In the genomic region with DNA sequence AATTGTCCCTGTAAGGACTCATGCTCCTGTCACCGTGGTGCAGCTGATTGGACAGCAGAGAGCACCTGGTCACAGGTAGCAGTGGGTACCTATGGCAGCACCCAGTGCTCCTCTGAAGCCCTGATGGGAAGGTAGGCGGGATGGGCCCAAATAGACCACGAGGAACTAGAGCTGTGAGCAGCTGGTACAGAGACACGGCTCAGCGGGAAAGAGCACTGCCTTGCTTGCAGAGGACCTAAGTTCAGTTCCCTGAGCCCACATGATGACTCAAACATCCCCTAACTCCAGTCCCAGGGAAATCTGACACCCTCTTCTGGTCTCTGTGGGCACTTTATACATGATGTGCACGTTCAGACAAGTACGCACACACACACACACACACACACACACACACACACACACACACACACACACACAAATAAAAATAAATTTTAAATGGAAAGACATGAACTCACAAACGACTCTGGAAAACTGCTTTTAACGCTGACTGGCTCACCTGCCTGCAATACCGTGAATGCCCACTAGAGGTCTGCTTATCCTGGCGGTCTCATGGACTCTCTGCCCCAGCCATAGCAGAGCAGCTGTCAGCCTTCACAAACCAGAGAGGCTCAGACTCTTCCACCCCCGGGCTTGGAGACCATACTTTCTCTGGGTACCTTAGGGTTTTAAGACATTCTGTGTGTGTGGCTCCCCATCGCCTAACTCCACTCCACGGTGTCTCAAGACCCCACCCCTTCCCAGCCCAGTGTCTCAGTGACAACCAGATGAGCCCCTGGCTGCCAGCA, we compare ENCODE assay signal across 8 mouse cellular contexts. TPM values are rescaled to one million over a fixed set of nuclear protein-coding genes. Genes with fewer than 3 reads are reported as not detected.
A peak's percentile ranks its signal among the peaks of the same experiment; 100 is the strongest.
DNase-seq lines count a peak whose midpoint lies in the region; ATAC-seq and TF ChIP-seq lines count a peak whose summit lies in the region.

No protein-coding gene starts in this region.

- ATAC-seq in heart, embryonic 12.5 days (ENCODE audit: insufficient number of reproducible peaks, low FRiP score), result no peak

- 22% methylated on average over 14 of the region's 14 CpGs for WGBS in heart, embryonic 12.5 days
- 17% methylated on average over 14 of the region's 14 CpGs for WGBS in lung, adult 2 months

- no peaks in the 10 kb centered on the region for H3K36me3 ChIP-seq in heart, embryonic 12.5 days

- DNase-seq in CD4-positive helper T cell, adult 2 months (ENCODE audit: low read depth, low spot score), result peak; percentile 71
- DNase-seq in adrenal gland, postnatal 4 days (ENCODE audit: low spot score in 2 of 2), result peak; percentile 52 to 70
- peak; percentile 86 to 94 for DNase-seq in kidney, postnatal 25 days
- peak; percentile 79 for DNase-seq in lung, adult 2 months
- peak; percentile 41 for DNase-seq in ovary, adult 18-20 months (ENCODE audit: low spot score)
- peak; percentile 26 to 31 for DNase-seq in thymus, adult 18-20 months

- no peaks in the 10 kb centered on the region for H3K27me3 ChIP-seq in heart, embryonic 12.5 days (replicated peaks)

- H3K27ac ChIP-seq in embryonic fibroblast, embryonic 13.5 days (ENCODE audit: insufficient read depth, low read length), result peak overlapping the region; percentile 32; the same call in 1 of the 2 replicates
- peak overlapping the region; percentile 72 for H3K27ac ChIP-seq in heart, embryonic 12.5 days (ENCODE audit: poor library complexity, severe bottlenecking)

- no peak overlapping the region for H3K4me3 ChIP-seq in embryonic fibroblast, embryonic 13.5 days (ENCODE audit: insufficient read depth, low read length)
- H3K4me3 ChIP-seq in heart, embryonic 12.5 days, result no peak overlapping the region
- H3K4me3 ChIP-seq in lung, adult 2 months (replicated peaks; ENCODE audit: extremely low read depth, low read depth, low read length), result no peak overlapping the region

- H3K4me2 ChIP-seq in heart, embryonic 12.5 days, result no peak overlapping the region

- H3K9ac ChIP-seq in heart, embryonic 12.5 days, result 0 out of 2 replicates have a peak overlapping the region, but pooled peaks have one; percentile 51

- H3K4me1 ChIP-seq in embryonic fibroblast, embryonic 13.5 days (ENCODE audit: control insufficient read depth, insufficient read depth, low read length), result peaks cover 2% of the 10 kb centered on the region; the same call in 1 of the 2 replicates
- peaks cover 32% of the 10 kb centered on the region for H3K4me1 ChIP-seq in heart, embryonic 12.5 days (replicated peaks)
- H3K4me1 ChIP-seq in lung, adult 2 months (ENCODE audit: control insufficient read depth, insufficient read depth, low read length), result peaks cover 9% of the 10 kb centered on the region

- no peak for TF ChIP-seq POLR2A in embryonic fibroblast, embryonic 13.5 days (IDR thresholded peaks at IDR 0.05; ENCODE audit: low read depth, low read length)
- no peak; the same call in 1 of the 2 replicates for TF ChIP-seq POLR2A in lung, adult 2 months (IDR thresholded peaks at IDR 0.05; ENCODE audit: borderline replicate concordance, extremely low read depth, low read depth, low read length)

- no peaks in the 10 kb centered on the region for H3K9me3 ChIP-seq in heart, embryonic 12.5 days (replicated peaks)

- peak; percentile 59; the same call in 1 of the 2 replicates for TF ChIP-seq CTCF in embryonic fibroblast, embryonic 13.5 days (IDR thresholded peaks at IDR 0.05; ENCODE audit: borderline replicate concordance, insufficient read depth, low read length)
- TF ChIP-seq CTCF in lung, adult 2 months (IDR thresholded peaks at IDR 0.05; ENCODE audit: insufficient read depth, low read length), result peak; percentile 95

RNA-seq across cellular contexts. Expression of gene Ptges, which starts 1.6 kb away (rescaled TPM):
- total RNA-seq in adrenal gland, postnatal 4 days (2021), result 10 to 100 TPM; 14.6 to 16.9 TPM
- 37.2 and 41.3 TPM in 2 replicates for polyA plus RNA-seq in embryonic fibroblast, embryonic 13.5 days (2011; ENCODE audit: insufficient read length, low read depth, missing spikeins)
- polyA plus RNA-seq in heart, embryonic 12.5 days (2016; fragmentation: Nextera tagmentation; extraction: Ambion mirVana), result 2.3 and 4.3 TPM in 2 replicates
- 39.2 and 42.3 TPM in 2 replicates for polyA plus RNA-seq in lung, adult 2 months (2012; rRNA removed)

RNA-seq across cellular contexts. Expression of gene Tor1b, which starts 24.7 kb away (rescaled TPM):
- total RNA-seq in adrenal gland, postnatal 4 days (2021), result 10 to 100 TPM; 51.4 to 54.9 TPM
- polyA plus RNA-seq in embryonic fibroblast, embryonic 13.5 days (2011; ENCODE audit: insufficient read length, low read depth, missing spikeins), result 43.9 and 47.1 TPM in 2 replicates
- polyA plus RNA-seq in heart, embryonic 12.5 days (2016; fragmentation: Nextera tagmentation; extraction: Ambion mirVana), result 25.1 and 25.8 TPM in 2 replicates
- polyA plus RNA-seq in lung, adult 2 months (2012; rRNA removed), result 23.6 and 30.2 TPM in 2 replicates

RNA-seq across cellular contexts. Expression of gene Tor1a, which starts 39.7 kb away (rescaled TPM):
- total RNA-seq in adrenal gland, postnatal 4 days (2021), result 10 to 100 TPM; 45.1 to 47.1 TPM
- 31.5 and 38.9 TPM in 2 replicates for polyA plus RNA-seq in embryonic fibroblast, embryonic 13.5 days (2011; ENCODE audit: insufficient read length, low read depth, missing spikeins)
- polyA plus RNA-seq in heart, embryonic 12.5 days (2016; fragmentation: Nextera tagmentation; extraction: Ambion mirVana), result 56.4 TPM in 2 replicates
- 33.3 and 37.4 TPM in 2 replicates for polyA plus RNA-seq in lung, adult 2 months (2012; rRNA removed)

RNA-seq across cellular contexts. Expression of gene BC005624, which starts 54.0 kb away (rescaled TPM):
- total RNA-seq in adrenal gland, postnatal 4 days (2021), result 10 to 100 TPM; 37.3 to 42.8 TPM
- polyA plus RNA-seq in embryonic fibroblast, embryonic 13.5 days (2011; ENCODE audit: insufficient read length, low read depth, missing spikeins), result 31.6 and 33.6 TPM in 2 replicates
- polyA plus RNA-seq in heart, embryonic 12.5 days (2016; fragmentation: Nextera tagmentation; extraction: Ambion mirVana), result 33.8 and 35.5 TPM in 2 replicates
- 19.7 and 33.2 TPM in 2 replicates for polyA plus RNA-seq in lung, adult 2 months (2012; rRNA removed)

RNA-seq across cellular contexts. Expression of gene Usp20, which starts 54.0 kb away (rescaled TPM):
- 10 to 100 TPM; 30.7 to 31.5 TPM for total RNA-seq in adrenal gland, postnatal 4 days (2021)
- polyA plus RNA-seq in embryonic fibroblast, embryonic 13.5 days (2011; ENCODE audit: insufficient read length, low read depth, missing spikeins), result 9.9 and 10.4 TPM in 2 replicates
- 27.4 and 27.9 TPM in 2 replicates for polyA plus RNA-seq in heart, embryonic 12.5 days (2016; fragmentation: Nextera tagmentation; extraction: Ambion mirVana)
- polyA plus RNA-seq in lung, adult 2 months (2012; rRNA removed), result 14.6 and 18.5 TPM in 2 replicates

Comparison
In these comparisons a context has a peak if more than half of its experiments do, and no peak if none do; other contexts are left out.
1. DNase-seq: peak in every context shown above with its lines; median percentile 90 in kidney, postnatal 25 days; 79 in lung, adult 2 months; 71 in CD4-positive helper T cell, adult 2 months; 61 in adrenal gland, postnatal 4 days; 41 in ovary, adult 18-20 months; 28 in thymus, adult 18-20 months.